Mouse (Mus musculus) gastrocnemius, postnatal 25 days (tissue): ENCODE measurements around the gene Anxa9. TPM values are rescaled to one million over a fixed set of nuclear protein-coding genes. Genes with fewer than 3 reads are reported as not detected.
A peak's percentile ranks its signal among the peaks of the same experiment; 100 is the strongest.

Source experiments
- DNase-seq: peaks from one replicate; pipeline ENCODE4 v3.0.0; 2022
- total RNA-seq, 2 experiments: library from RNA; stranded (reverse); gene quantifications; 1 replicate in 1 of 2; 2 replicates in 1 of 2; pipeline ENCODE4 v1.2.3; 2021

Gene Anxa9
- total RNA-seq, 2 experiments from 2014 or later = 0.15 to 0.27 TPM

DNA sequence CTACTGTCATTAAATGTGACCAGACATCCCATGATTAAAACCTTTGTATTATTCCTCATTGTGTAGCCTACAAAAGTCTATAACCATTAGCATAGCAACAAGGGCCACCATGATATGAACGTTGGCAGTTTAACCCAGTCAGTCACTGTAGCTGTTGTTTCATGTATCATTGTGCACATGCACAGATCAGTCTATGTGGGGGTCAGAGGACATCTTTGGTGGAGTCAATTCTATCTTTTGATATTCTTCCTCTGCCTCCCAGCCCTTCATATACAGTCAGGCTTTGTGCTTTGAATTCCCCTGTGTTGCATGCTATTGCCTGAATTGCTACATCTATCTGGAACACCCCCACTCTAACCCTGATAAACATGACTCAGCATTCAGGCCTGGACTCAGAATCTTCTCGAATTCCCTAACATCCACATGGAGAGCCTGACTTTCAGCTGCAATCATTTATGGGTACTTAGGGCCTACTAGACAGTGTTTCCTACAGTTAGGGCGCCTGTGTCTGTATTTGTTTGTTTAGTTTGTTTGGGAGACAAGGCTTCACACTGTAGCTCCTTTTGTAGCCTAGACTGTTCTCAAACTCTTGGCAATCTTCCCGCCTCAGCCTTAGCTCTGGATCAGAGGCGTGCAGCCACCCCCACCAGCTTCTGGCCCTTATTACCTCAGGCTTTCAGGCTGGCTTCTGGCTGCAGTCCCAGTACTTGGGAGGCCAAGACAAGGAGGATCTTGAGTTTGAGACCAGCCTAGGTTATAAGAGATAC, 60.3 kb downstream of the Anxa9 start:
- DNase-seq = peak; percentile 25

Other genes with a start within 250 kb of the Anxa9 start
- 10 to 100 TPM; 16.3 to 19.4 TPM for gene Pip5k1a, start 200.2 kb downstream of the Anxa9 start, total RNA-seq
- 10 to 100 TPM; 36.0 to 40.4 TPM for gene Vps72, start 196.2 kb downstream of the Anxa9 start, total RNA-seq
- 100 to 1,000 TPM; 481 to 623 TPM for gene Tmod4, start 182.7 kb downstream of the Anxa9 start, total RNA-seq
- gene Scnm1, start 173.2 kb downstream of the Anxa9 start, total RNA-seq = 10 to 100 TPM; 26.6 to 34.1 TPM
- 1 to 10 TPM; 6.4 to 7.0 TPM for gene Lysmd1, start 173.1 kb downstream of the Anxa9 start, total RNA-seq
- gene Tnfaip8l2, start 164.8 kb downstream of the Anxa9 start, total RNA-seq = under 1 TPM; 0.48 to 0.97 TPM
- 100 to 1,000 TPM in 1 of 2 experiments, 10 to 100 TPM in 1; 98.2 to 101 TPM for gene Sema6c, start 146.7 kb downstream of the Anxa9 start, total RNA-seq
- 1 to 10 TPM; 8.2 to 8.3 TPM for gene Gabpb2, start 89.3 kb downstream of the Anxa9 start, total RNA-seq
- gene Cdc42se1, start 78.4 kb downstream of the Anxa9 start, total RNA-seq = 10 to 100 TPM; 15.5 TPM
- 10 to 100 TPM; 34.4 to 42.4 TPM for gene Mllt11, start 75.0 kb downstream of the Anxa9 start, total RNA-seq
- gene Gm128, start 65.6 kb downstream of the Anxa9 start, total RNA-seq = not detected
- gene Bnipl, start 56.0 kb downstream of the Anxa9 start, total RNA-seq = not detected
- 10 to 100 TPM; 19.9 to 22.8 TPM for gene Mindy1, start 25.8 kb downstream of the Anxa9 start, total RNA-seq
- gene Prune1, start 25.1 kb downstream of the Anxa9 start, total RNA-seq = 10 to 100 TPM; 36.5 to 38.3 TPM
- 10 to 100 TPM; 20.3 to 21.7 TPM for gene Cers2, start 7.6 kb upstream of the Anxa9 start, total RNA-seq
- 10 to 100 TPM; 10.2 to 11.8 TPM for gene Setdb1, start 50.0 kb upstream of the Anxa9 start, total RNA-seq
- not detected for gene 4930558C23Rik, start 95.7 kb upstream of the Anxa9 start, total RNA-seq
- 10 to 100 TPM; 33.8 to 39.3 TPM for gene Arnt, start 127.2 kb upstream of the Anxa9 start, total RNA-seq
- gene Ctsk, start 192.1 kb upstream of the Anxa9 start, total RNA-seq = 10 to 100 TPM in 1 of 2 experiments, 1 to 10 TPM in 1; 8.9 to 12.9 TPM
- 1 to 10 TPM; 3.2 to 3.3 TPM for gene Ctss, start 219.6 kb upstream of the Anxa9 start, total RNA-seq